Mouse (Mus musculus): ENCODE results near the gene Ccdc18. TPM values are rescaled to one million over a fixed set of nuclear protein-coding genes. Genes with fewer than 3 reads are reported as not detected.
"Not testable (repeated sequence)": the region's sequence is repeated elsewhere in the genome, so short reads cannot be mapped to it uniquely, and the experiment has no call there.

The Ccdc18 gene
- polyA plus RNA-seq, 1 experiment from 2014 or later, result 2.4 TPM

- Histone ChIP-seq H3K27me3 (ENCODE audit: control insufficient read depth, insufficient read depth, low read length) (no peaks in the 10 kb centered on the region), H3K9me3 (ENCODE audit: control insufficient read depth, low read length) (no peaks in the 10 kb centered on the region), H3K27ac (no peak overlapping the region), H3K4me2 (replicated peaks) (peak overlapping the region; percentile 88), H3K36me3 (replicated peaks; ENCODE audit: control insufficient read depth, insufficient read depth) (no peaks in the 10 kb centered on the region; the same call in 1 of the 2 replicates), H3K4me1 (replicated peaks; ENCODE audit: control insufficient read depth, insufficient read depth, low read length) (peaks cover 36% of the 10 kb centered on the region), H3K4me3 (replicated peaks; ENCODE audit: low read length) (peak overlapping the region; percentile 91), H3K9ac (peak overlapping the region; percentile 93)
- WGBS, result 21% methylated on average over 7 of the region's 7 CpGs
- DNase-seq (ENCODE audit: low spot score), result no peak
- ATAC-seq (ENCODE audit: low FRiP score), result no peak
Measured at GRCm38 (mm10) chr5:108269811-108270151, 137.1 kb downstream of the Ccdc18 start.

GRCm38 (mm10) chr5:108270415-108270814 lies 137.7 kb downstream of the Ccdc18 start:
- no peaks in the 10 kb centered on the region; the same call in 1 of the 2 replicates for H3K36me3 ChIP-seq (replicated peaks; ENCODE audit: control insufficient read depth, insufficient read depth)
- H3K4me3 ChIP-seq (replicated peaks; ENCODE audit: low read length), result peak overlapping the region; percentile 91
- no peak overlapping the region for H3K27ac ChIP-seq
- ATAC-seq (ENCODE audit: low FRiP score) (no peak), DNase-seq (ENCODE audit: low spot score) (no peak)
- WGBS, result 47% methylated on average over 9 of the region's 9 CpGs
- H3K27me3 ChIP-seq (ENCODE audit: control insufficient read depth, insufficient read depth, low read length), result no peaks in the 10 kb centered on the region
- peaks cover 36% of the 10 kb centered on the region for H3K4me1 ChIP-seq (replicated peaks; ENCODE audit: control insufficient read depth, insufficient read depth, low read length)
- no peaks in the 10 kb centered on the region for H3K9me3 ChIP-seq (ENCODE audit: control insufficient read depth, low read length)
- H3K4me2 ChIP-seq (replicated peaks), result peak overlapping the region; percentile 88
- H3K9ac ChIP-seq, result peak overlapping the region; percentile 93

GRCm38 (mm10) chr5:108271345-108271744 lies 138.7 kb downstream of the Ccdc18 start:
- H3K36me3 ChIP-seq (replicated peaks; ENCODE audit: control insufficient read depth, insufficient read depth); ATAC-seq (ENCODE audit: low FRiP score); H3K9ac ChIP-seq; H3K9me3 ChIP-seq (ENCODE audit: control insufficient read depth, low read length); H3K27ac ChIP-seq; DNase-seq (ENCODE audit: low spot score); H3K27me3 ChIP-seq (ENCODE audit: control insufficient read depth, insufficient read depth, low read length): not testable (repeated sequence)
- WGBS, result 97% methylated on average over 6 of the region's 6 CpGs
- peaks cover 36% of the 10 kb centered on the region for H3K4me1 ChIP-seq (replicated peaks; ENCODE audit: control insufficient read depth, insufficient read depth, low read length)
- peak overlapping the region; percentile 88 for H3K4me2 ChIP-seq (replicated peaks)
- H3K4me3 ChIP-seq (replicated peaks; ENCODE audit: low read length), result peak overlapping the region; percentile 7; the same call in 1 of the 2 replicates

Other genes starting within 250 kb of the Ccdc18 start
- 52.2 and 62.2 TPM in 2 replicates for gene Rpl5, start 232.4 kb upstream of the Ccdc18 start, polyA plus RNA-seq (2014; fragmentation: Nextera tagmentation; extraction: Ambion mirVana)
- gene Fam69a, start 145.8 kb upstream of the Ccdc18 start, polyA plus RNA-seq (2014; fragmentation: Nextera tagmentation; extraction: Ambion mirVana), result 68.0 and 70.4 TPM in 2 replicates
- 91.9 and 92.1 TPM in 2 replicates for gene Mtf2, start 67.2 kb upstream of the Ccdc18 start, polyA plus RNA-seq (2014; fragmentation: Nextera tagmentation; extraction: Ambion mirVana)
- 24.8 and 25.4 TPM in 2 replicates for gene Tmed5, start 255 bp upstream of the Ccdc18 start, polyA plus RNA-seq (2014; fragmentation: Nextera tagmentation; extraction: Ambion mirVana)
- 45.7 and 52.3 TPM in 2 replicates for gene Dr1, start 136.0 kb downstream of the Ccdc18 start, polyA plus RNA-seq (2014; fragmentation: Nextera tagmentation; extraction: Ambion mirVana)
- gene Pigg, start 179.7 kb downstream of the Ccdc18 start, polyA plus RNA-seq (2014; fragmentation: Nextera tagmentation; extraction: Ambion mirVana), result 2.3 and 2.9 TPM in 2 replicates
- 4.3 and 6.1 TPM in 2 replicates for gene Gm42517, start 235.0 kb downstream of the Ccdc18 start, polyA plus RNA-seq (2014; fragmentation: Nextera tagmentation; extraction: Ambion mirVana)

Measured in hindbrain, embryonic 14.5 days (tissue).